Comparison of ENCODE assay signal across 8 mouse cellular contexts in the genomic region with DNA sequence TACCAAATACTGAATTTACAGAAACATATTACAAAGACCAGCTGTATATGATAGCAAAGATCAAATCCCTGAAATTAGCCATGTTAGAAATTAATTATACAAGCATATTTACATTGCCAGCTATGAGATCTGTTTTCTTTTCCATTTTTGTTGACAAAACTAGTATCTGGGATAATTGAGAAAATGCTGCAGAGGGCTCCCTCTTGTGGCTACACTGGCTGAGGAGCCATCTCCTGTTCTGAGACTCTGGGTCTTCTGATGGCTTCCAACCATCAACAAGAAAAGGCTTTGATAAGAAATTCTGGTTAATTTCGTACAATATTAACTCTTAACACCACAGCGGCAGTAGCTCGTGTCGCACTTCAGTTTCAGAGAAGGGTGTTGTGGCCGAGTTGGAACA.
DNase-seq lines count a peak whose midpoint lies in the region; ATAC-seq and TF ChIP-seq lines count a peak whose summit lies in the region.

No protein-coding gene starts in this region.

- no peak for ATAC-seq in heart, embryonic 12.5 days (ENCODE audit: insufficient number of reproducible peaks, low FRiP score)

- H3K4me2 ChIP-seq in heart, embryonic 12.5 days = no peak overlapping the region

- no peak overlapping the region for H3K4me3 ChIP-seq in heart, adult 2 months
- no peak overlapping the region for H3K4me3 ChIP-seq in heart, embryonic 12.5 days
- no peak overlapping the region for H3K4me3 ChIP-seq in layer of hippocampus, adult 2 months
- no peak overlapping the region for H3K4me3 ChIP-seq in small intestine, adult 2 months (ENCODE audit: low read depth, low read length)

- H3K27ac ChIP-seq in heart, adult 2 months = no peak overlapping the region
- no peak overlapping the region for H3K27ac ChIP-seq in heart, embryonic 12.5 days (ENCODE audit: poor library complexity, severe bottlenecking)
- no peak overlapping the region for H3K27ac ChIP-seq in layer of hippocampus, adult 2 months
- no peak overlapping the region for H3K27ac ChIP-seq in small intestine, adult 2 months (ENCODE audit: insufficient read depth, low read depth, low read length)

- TF ChIP-seq CTCF in heart, adult 2 months (IDR thresholded peaks at IDR 0.05) = peak; percentile 43
- TF ChIP-seq CTCF in layer of hippocampus, adult 2 months (conservative IDR thresholded peaks at IDR 0.05) = peak; percentile 81
- peak; percentile 51; the same call in 1 of the 2 replicates for TF ChIP-seq CTCF in small intestine, adult 2 months (IDR thresholded peaks at IDR 0.05; ENCODE audit: extremely low read depth, insufficient read length, insufficient replicate concordance, low read depth, low read length)

- no peak for TF ChIP-seq EP300 in heart, adult 2 months (IDR thresholded peaks at IDR 0.05; ENCODE audit: insufficient read depth, low read depth, low read length)

- no peak for DNase-seq in heart, adult 2 months
- peak; percentile 5 for DNase-seq in right cerebral cortex, adult 18-20 months
- no peak for DNase-seq in right cerebral cortex, postnatal 36 days (ENCODE audit: low spot score in 2 of 2)
- peak in 1 of 2 experiments; percentile 20 for DNase-seq in layer of hippocampus, adult 2 months (ENCODE audit: low spot score in 2 of 2)
- DNase-seq in lung, postnatal 25 days (ENCODE audit: low spot score) = no peak
- DNase-seq in gastrocnemius, postnatal 4 days (ENCODE audit: low spot score in 2 of 2) = no peak

- H3K36me3 ChIP-seq in heart, adult 2 months (ENCODE audit: control insufficient read depth, insufficient read depth, low read length) = no peaks in the 10 kb centered on the region
- H3K36me3 ChIP-seq in heart, embryonic 12.5 days = no peaks in the 10 kb centered on the region
- H3K36me3 ChIP-seq in small intestine, adult 2 months (ENCODE audit: control insufficient read depth, insufficient read depth, low read length) = no peaks in the 10 kb centered on the region

- TF ChIP-seq POLR2A in heart, adult 2 months (IDR thresholded peaks at IDR 0.05; ENCODE audit: insufficient read depth, low read depth, low read length) = no peak
- TF ChIP-seq POLR2A in small intestine, adult 2 months (IDR thresholded peaks at IDR 0.05; ENCODE audit: low read depth, low read length) = no peak

- 44% methylated on average over 5 of the region's 5 CpGs for WGBS in heart, adult 2 months
- WGBS in heart, embryonic 12.5 days = 36% methylated on average over 5 of the region's 5 CpGs
- WGBS in small intestine, adult 2 months = 49% methylated on average over 5 of the region's 5 CpGs

- H3K9ac ChIP-seq in heart, adult 2 months (ENCODE audit: low read depth, low read length) = no peak overlapping the region
- no peak overlapping the region for H3K9ac ChIP-seq in heart, embryonic 12.5 days

- no peaks in the 10 kb centered on the region for H3K9me3 ChIP-seq in heart, embryonic 12.5 days (replicated peaks)

- no peaks in the 10 kb centered on the region for H3K79me2 ChIP-seq in heart, adult 2 months (replicated peaks; ENCODE audit: control insufficient read depth, insufficient read depth, low read length)

- intact Hi-C loops in heart, adult 2 months (cut with DNase I) = no loop called here

- H3K27me3 ChIP-seq in heart, adult 2 months (ENCODE audit: control insufficient read depth, insufficient read depth, low read length) = no peaks in the 10 kb centered on the region
- H3K27me3 ChIP-seq in heart, embryonic 12.5 days (replicated peaks) = no peaks in the 10 kb centered on the region
- no peaks in the 10 kb centered on the region for H3K27me3 ChIP-seq in small intestine, adult 2 months (ENCODE audit: control insufficient read depth, insufficient read depth, low read length)

- H3K4me1 ChIP-seq in heart, adult 2 months (ENCODE audit: control insufficient read depth, insufficient read depth, low read length) = no peaks in the 10 kb centered on the region
- H3K4me1 ChIP-seq in heart, embryonic 12.5 days (replicated peaks) = no peaks in the 10 kb centered on the region
- no peaks in the 10 kb centered on the region for H3K4me1 ChIP-seq in small intestine, adult 2 months (ENCODE audit: control insufficient read depth, insufficient read depth, insufficient read length, low read length)
